Mouse (Mus musculus) heart, embryonic 11.5 days (tissue): ENCODE data around the gene Hspa4. TPM values are rescaled to one million over a fixed set of nuclear protein-coding genes. Genes with fewer than 3 reads are reported as not detected.

Source experiments
- ATAC-seq: fragments of 200-750 bp; cut with Nextera tagmentation; replicated peaks from 2 replicates; pipeline ENCODE4 v1.8.0; 2017; ENCODE audit warnings: moderate library complexity; ENCODE audit not compliant: insufficient number of reproducible peaks, low FRiP score, low TSS enrichment
- H3K27ac ChIP-seq: fragments of 300-500 bp; sonication (generic); 2 replicates; pipeline ENCODE4 v1.5.1; 2014; ENCODE audit warnings: mild to moderate bottlenecking, low read depth, low read length
- H3K27me3 ChIP-seq: fragments of 300-500 bp; sonication (generic); 2 replicates; pipeline ENCODE4 v1.6.1; 2014; ENCODE audit warnings: mild to moderate bottlenecking, low read length, mixed read lengths; ENCODE audit not compliant: control insufficient read depth, insufficient read depth
- H3K36me3 ChIP-seq: fragments of 300-500 bp; sonication (generic); 2 replicates; pipeline ENCODE4 v1.6.1; 2014; ENCODE audit warnings: mild to moderate bottlenecking, low read length, moderate library complexity, mixed read lengths; ENCODE audit not compliant: control insufficient read depth, insufficient read depth
- H3K4me1 ChIP-seq: fragments of 300-500 bp; sonication (generic); 2 replicates; pipeline ENCODE4 v1.6.1; 2014; ENCODE audit warnings: low read length; ENCODE audit not compliant: control insufficient read depth, insufficient read depth
- H3K4me2 ChIP-seq: fragments of 300-500 bp; sonication (generic); 2 replicates; pipeline ENCODE4 v1.6.1; 2014; ENCODE audit warnings: mild to moderate bottlenecking, moderate library complexity
- H3K4me3 ChIP-seq: fragments of 300-500 bp; sonication (generic); 2 replicates; pipeline ENCODE4 v1.5.1; 2014; ENCODE audit warnings: low read depth, low read length
- H3K9ac ChIP-seq: fragments of 300-500 bp; sonication (generic); 2 replicates; pipeline ENCODE4 v1.6.1; 2014; ENCODE audit warnings: mild to moderate bottlenecking, low read depth, low read length, moderate library complexity
- H3K9me3 ChIP-seq: fragments of 300-500 bp; sonication (generic); replicated peaks from 2 replicates; pipeline ENCODE4 v1.6.1; 2016; ENCODE audit warnings: low read length; ENCODE audit not compliant: control insufficient read depth
- WGBS: fragments of 180-500 bp; shearing (Covaris S2); extraction: QIAGEN DNeasy Blood & Tissue Kit; methylation state at CpG from one replicate; pipeline ENCODE4 v1.1.7; 2014; ENCODE audit not compliant: insufficient replicate concordance; 5-methylcytosine and 5-hydroxymethylcytosine counted together
- polyA plus RNA-seq: library from polyadenylated mRNA; unstranded; fragments of >200 nt; fragmentation: Nextera tagmentation; extraction: Ambion mirVana; gene quantifications from 2 replicates; pipeline ENCODE4 v1.2.1, GENCODE M21; 2014

Gene Hspa4
- polyA plus RNA-seq, 1 experiment from 2014 or later, result 84.1 TPM

DNA sequence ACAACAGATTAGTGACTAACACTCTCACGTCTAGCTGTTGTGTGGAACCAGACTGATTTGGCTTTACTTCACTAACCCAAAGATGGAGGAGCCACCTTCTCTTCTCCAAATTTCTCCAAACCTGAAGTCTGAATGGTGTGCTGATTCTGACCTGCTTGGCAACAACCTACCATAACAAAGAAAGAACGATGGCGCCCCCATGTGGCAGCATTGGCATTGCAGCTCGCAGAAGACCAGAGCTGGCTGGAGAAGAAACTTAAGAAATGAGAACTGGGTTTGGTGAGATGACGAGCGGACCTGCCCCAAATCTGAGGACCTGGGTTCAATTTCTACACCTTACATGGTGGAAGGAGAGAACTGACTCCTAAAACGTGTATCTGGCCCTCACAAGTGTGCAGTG, 45.3 kb downstream of the Hspa4 start:
- H3K27me3 ChIP-seq, result no peaks in the 10 kb centered on the region
- H3K4me2 ChIP-seq, result no peak overlapping the region
- no peak overlapping the region for H3K27ac ChIP-seq
- H3K4me1 ChIP-seq, result peaks cover 10% of the 10 kb centered on the region
- ATAC-seq, result no peak
- 40% methylated on average over 7 of the region's 7 CpGs for WGBS
- no peak overlapping the region for H3K9ac ChIP-seq
- no peaks in the 10 kb centered on the region for H3K9me3 ChIP-seq
- no peaks in the 10 kb centered on the region for H3K36me3 ChIP-seq
- H3K4me3 ChIP-seq, result no peak overlapping the region

DNA sequence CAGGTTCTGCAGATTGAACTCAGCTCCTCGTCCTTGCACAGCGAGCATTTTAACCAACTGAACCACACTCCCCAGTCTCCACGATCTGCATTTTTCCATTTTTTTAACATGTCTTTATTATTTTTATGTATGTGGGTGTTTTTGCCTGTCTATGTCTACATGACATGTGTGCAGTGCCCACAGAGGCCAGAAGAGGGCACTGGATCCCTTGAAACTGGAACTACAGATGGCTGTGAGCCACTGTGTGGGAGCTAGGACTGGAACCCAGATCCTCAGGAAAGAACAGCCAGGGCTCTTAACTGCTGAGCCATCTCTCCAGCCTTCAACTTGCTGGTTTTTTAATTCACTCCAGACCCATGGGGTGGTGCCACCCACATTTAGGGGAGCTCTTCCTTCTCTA, 45.8 kb downstream of the Hspa4 start:
- Histone ChIP-seq H3K27me3 (no peaks in the 10 kb centered on the region), H3K27ac (no peak overlapping the region), H3K36me3 (no peaks in the 10 kb centered on the region), H3K9me3 (no peaks in the 10 kb centered on the region), H3K4me3 (no peak overlapping the region), H3K4me2 (no peak overlapping the region), H3K9ac (no peak overlapping the region), H3K4me1 (peaks cover 12% of the 10 kb centered on the region)
- 85% methylated on average over 3 of the region's 3 CpGs for WGBS
- ATAC-seq, result no peak

DNA sequence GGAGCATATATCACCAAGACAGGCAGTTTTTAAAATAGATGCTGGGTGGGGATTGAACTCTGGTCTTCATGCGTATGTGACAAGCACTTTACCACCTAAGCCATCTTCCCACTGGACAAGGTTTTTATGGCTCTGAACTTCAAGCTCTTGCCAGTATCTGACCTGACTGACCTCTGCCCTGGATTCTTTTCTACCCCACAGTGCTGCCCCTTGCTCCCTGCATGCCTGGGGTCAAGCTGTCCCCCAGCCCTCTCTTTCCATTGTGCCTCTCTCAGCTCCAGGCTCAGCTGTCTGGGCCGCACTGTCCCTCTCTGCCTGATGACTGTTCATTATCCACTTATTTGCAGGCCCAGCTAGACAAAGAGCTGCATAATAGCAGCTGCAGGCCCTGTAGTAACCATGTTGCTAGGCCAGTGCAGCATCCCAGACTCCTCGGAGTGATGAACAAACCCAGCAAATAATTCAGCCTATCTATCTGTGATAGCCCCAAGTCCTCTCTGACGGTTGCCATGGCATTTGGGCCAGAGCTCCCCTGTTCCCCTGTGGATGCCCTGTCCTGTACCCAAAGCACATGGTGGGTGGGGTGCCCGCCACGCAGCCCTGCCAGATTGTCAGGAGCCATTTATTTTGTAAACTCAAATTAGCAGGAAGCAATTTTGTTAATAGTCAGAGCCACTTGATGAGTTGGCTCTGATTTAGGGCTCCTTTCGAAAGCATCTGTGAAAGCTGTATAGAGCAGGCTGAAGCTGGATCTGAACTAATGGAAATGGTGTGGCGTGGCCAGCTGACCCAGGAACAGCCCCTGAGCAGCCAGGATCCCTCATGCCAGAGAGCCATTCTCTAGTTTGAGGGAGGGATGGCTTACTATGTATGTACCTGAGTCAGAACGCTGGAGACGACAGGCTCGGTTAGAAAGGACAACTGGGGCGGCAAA, 47.8 kb downstream of the Hspa4 start:
- WGBS, result 84% methylated on average over 12 of the region's 12 CpGs
- H3K4me2 ChIP-seq, result no peak overlapping the region
- H3K27me3 ChIP-seq, result no peaks in the 10 kb centered on the region
- no peak overlapping the region for H3K4me3 ChIP-seq
- H3K4me1 ChIP-seq, result peaks cover 7% of the 10 kb centered on the region; the same call in 1 of the 2 replicates
- H3K9me3 ChIP-seq, result no peaks in the 10 kb centered on the region
- H3K9ac ChIP-seq, result no peak overlapping the region
- H3K36me3 ChIP-seq, result no peaks in the 10 kb centered on the region
- no peak overlapping the region for H3K27ac ChIP-seq
- no peak for ATAC-seq

DNA sequence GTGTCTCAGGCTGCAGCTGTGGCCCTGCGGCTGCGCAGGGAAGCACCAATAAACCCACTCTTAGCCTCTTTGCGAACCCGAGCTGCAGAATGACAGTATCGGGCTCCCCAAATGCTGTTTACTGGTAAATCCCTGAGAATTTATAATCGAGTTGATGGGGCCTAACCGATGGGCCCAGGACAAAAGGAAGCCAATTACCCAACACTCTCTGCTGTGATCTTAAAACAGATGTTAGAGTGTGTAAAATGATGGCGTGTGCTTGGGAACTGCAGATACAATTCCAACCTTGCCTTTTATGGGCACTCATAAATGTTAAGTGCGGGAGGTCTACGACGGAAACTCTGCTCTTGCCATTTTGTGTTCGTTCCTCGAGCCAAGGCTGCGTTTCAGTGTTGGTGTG, 49.5 kb downstream of the Hspa4 start:
- Histone ChIP-seq H3K9ac (no peak overlapping the region), H3K9me3 (no peaks in the 10 kb centered on the region), H3K4me3 (no peak overlapping the region), H3K27me3 (no peaks in the 10 kb centered on the region), H3K36me3 (no peaks in the 10 kb centered on the region), H3K4me1 (peaks cover 7% of the 10 kb centered on the region; the same call in 1 of the 2 replicates), H3K4me2 (no peak overlapping the region), H3K27ac (no peak overlapping the region)
- ATAC-seq, result no peak
- 85% methylated on average over 14 of the region's 14 CpGs for WGBS

DNA sequence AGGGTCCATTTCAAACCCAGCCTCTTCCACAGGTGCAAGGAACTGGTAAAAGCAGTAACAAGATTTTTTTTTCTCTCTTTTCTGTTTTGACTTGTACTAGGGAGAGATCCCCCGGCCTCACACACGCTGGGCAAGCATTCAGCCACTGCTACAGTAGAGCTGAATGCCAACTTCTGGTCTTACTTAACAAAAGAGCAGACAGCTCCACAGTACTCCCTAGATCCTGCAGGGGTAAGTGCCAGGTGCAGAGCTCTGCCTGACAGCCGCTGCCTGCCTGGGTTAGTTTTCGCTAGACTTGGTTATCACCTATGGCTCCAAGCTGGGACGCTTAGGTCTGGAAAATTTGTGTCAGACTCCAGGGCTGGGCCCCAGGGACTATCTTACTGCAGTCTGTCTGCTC, 50.6 kb downstream of the Hspa4 start:
- no peak overlapping the region for H3K9ac ChIP-seq
- no peak overlapping the region for H3K4me2 ChIP-seq
- no peaks in the 10 kb centered on the region for H3K27me3 ChIP-seq
- no peak overlapping the region for H3K4me3 ChIP-seq
- H3K9me3 ChIP-seq, result no peaks in the 10 kb centered on the region
- no peak overlapping the region for H3K27ac ChIP-seq
- no peaks in the 10 kb centered on the region for H3K36me3 ChIP-seq
- WGBS, result 62% methylated on average over 5 of the region's 5 CpGs
- no peak for ATAC-seq
- peaks cover 7% of the 10 kb centered on the region; the same call in 1 of the 2 replicates for H3K4me1 ChIP-seq

DNA sequence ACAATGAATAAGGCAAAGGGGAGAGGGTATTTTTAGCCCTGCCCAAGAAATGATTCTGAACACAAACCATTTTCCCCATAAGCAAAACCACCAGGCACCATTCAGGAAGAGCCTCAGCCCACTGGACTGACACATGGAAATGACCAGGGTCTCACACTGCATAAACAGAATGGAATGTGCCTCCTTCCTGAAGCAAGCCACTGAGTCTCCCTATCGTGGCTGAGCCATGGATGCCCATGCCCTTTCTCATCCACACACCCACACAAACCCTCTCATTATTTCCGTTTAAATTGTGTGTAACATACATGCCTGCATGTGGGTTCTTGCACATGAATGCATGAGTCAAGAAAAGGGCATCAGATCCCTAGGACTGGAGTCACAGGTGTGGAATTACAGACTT, 54.7 kb downstream of the Hspa4 start:
- Histone ChIP-seq H3K9me3 (peaks cover 5% of the 10 kb centered on the region; the same call in 1 of the 2 replicates), H3K4me2 (no peak overlapping the region), H3K4me3 (no peak overlapping the region), H3K36me3 (no peaks in the 10 kb centered on the region), H3K4me1 (peaks cover 7% of the 10 kb centered on the region; the same call in 1 of the 2 replicates), H3K9ac (no peak overlapping the region), H3K27ac (no peak overlapping the region), H3K27me3 (no peaks in the 10 kb centered on the region)
- ATAC-seq, result no peak
- 53% methylated on average over 2 of the region's 2 CpGs for WGBS

DNA sequence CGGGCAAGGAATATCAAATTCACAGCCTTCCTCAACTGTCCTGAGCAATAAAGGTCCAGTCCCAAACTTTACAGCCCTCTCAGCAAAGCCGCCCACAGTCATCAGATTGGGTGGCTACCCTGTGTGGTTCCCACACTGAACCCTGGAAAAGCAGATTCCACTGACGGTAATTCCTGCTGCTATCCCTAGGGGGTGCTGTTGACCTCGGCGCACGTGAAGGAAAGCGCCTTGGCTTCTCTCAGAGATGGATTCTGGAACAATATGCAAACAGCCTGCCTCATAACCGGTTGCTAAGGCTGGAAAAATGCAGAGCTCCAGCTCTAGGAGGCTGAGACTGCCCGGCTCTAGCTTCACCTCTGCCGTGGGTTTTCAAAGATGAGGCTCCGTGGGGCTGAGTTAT, 57.1 kb downstream of the Hspa4 start:
- no peak for ATAC-seq
- Histone ChIP-seq H3K9ac (no peak overlapping the region), H3K9me3 (peaks cover 5% of the 10 kb centered on the region; the same call in 1 of the 2 replicates), H3K27ac (no peak overlapping the region), H3K4me3 (no peak overlapping the region), H3K27me3 (no peaks in the 10 kb centered on the region), H3K36me3 (no peaks in the 10 kb centered on the region), H3K4me1 (no peaks in the 10 kb centered on the region), H3K4me2 (no peak overlapping the region)
- WGBS, result 40% methylated on average over 11 of the region's 11 CpGs

DNA sequence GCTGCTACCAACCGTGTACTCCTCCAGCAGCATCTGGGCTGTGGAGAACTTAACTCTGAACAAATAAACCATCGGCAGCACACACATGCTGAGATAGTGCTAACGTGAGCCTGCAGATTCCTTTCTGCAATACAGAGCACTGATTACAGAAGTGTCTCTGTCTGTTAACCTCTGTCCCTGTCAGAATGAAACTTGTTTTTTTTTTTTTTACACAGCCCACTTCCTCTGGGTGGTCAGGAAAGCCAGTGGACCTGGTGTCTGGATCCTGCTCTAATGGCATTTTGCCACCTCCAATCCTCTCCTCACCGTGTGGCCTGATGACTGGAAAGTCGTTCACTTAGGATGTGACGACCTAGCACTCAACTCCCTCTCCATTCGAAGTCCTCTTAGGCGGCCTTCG, 66.7 kb downstream of the Hspa4 start:
- WGBS, result 41% methylated on average over 9 of the region's 9 CpGs
- Histone ChIP-seq H3K9me3 (no peaks in the 10 kb centered on the region; the same call in 1 of the 2 replicates), H3K36me3 (no peaks in the 10 kb centered on the region), H3K4me2 (no peak overlapping the region), H3K4me3 (no peak overlapping the region), H3K27me3 (no peaks in the 10 kb centered on the region), H3K27ac (no peak overlapping the region), H3K9ac (no peak overlapping the region), H3K4me1 (0 out of 2 replicates have a peak, but pooled peaks cover 5% of the 10 kb centered on the region)
- no peak for ATAC-seq

DNA sequence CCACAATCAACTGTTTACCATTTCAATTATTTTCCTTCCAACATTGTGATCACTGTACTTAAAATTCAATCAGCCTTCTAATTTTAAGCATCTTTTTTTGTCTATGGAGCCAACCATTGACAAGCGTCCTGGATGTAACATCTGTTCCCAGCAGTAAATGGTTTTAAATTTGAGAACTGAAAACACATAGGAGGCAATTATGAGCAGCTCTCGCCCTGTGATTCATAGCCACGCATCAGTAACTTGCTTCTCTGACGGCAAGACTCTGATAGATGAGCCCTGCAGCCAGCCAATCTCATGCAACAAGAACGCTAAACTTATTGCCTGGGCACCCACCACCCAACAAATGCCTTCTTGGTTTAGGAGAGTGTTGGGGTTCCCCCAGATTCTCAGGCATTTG, 68.4 kb downstream of the Hspa4 start:
- Histone ChIP-seq H3K4me2 (no peak overlapping the region), H3K27ac (no peak overlapping the region), H3K4me1 (0 out of 2 replicates have a peak, but pooled peaks cover 5% of the 10 kb centered on the region), H3K9me3 (no peaks in the 10 kb centered on the region), H3K4me3 (no peak overlapping the region), H3K27me3 (no peaks in the 10 kb centered on the region), H3K9ac (no peak overlapping the region), H3K36me3 (no peaks in the 10 kb centered on the region)
- ATAC-seq, result no peak
- WGBS, result 83% methylated on average over 5 of the region's 5 CpGs
